Mouse (Mus musculus) heart, postnatal 4 days (tissue): ENCODE results near the gene Peg12. TPM values are rescaled to one million over a fixed set of nuclear protein-coding genes. Genes with fewer than 3 reads are reported as not detected.
A peak's percentile ranks its signal among the peaks of the same experiment; 100 is the strongest.

ENCODE experiments used
- DNase-seq: peaks from one replicate; pipeline ENCODE4 v3.0.0; 2021
- total RNA-seq, 2 experiments: library from RNA; stranded (reverse); gene quantifications; 2 replicates each; pipeline ENCODE4 v1.2.3; 2021

Peg12 gene
- total RNA-seq, result 1 to 10 TPM; 5.4 to 5.6 TPM

GRCm38 (mm10) chr7:62463878-62464755 lies at the start of gene Peg12:
Gene Peg12, minus strand, starts transcription at chr7:62464510.
- peak; percentile 72 for DNase-seq

- no peak for DNase-seq
Measured at GRCm38 (mm10) chr7:62486139-62486538, 21.8 kb upstream of the Peg12 start.

- peak; percentile 28 for DNase-seq
Measured at GRCm38 (mm10) chr7:62463007-62463877, 1.1 kb downstream of the Peg12 start.

GRCm38 (mm10) chr7:62462229-62463006 lies 1.9 kb downstream of the Peg12 start:
- DNase-seq, result peak; percentile 13

- DNase-seq, result no peak
Measured at GRCm38 (mm10) chr7:62452353-62452752, 12.0 kb downstream of the Peg12 start.

GRCm38 (mm10) chr7:62445431-62446165 lies 18.7 kb downstream of the Peg12 start:
- DNase-seq, result no peak

- no peak for DNase-seq
Measured at GRCm38 (mm10) chr7:62436394-62436793, 27.9 kb downstream of the Peg12 start.

GRCm38 (mm10) chr7:62433243-62433642 lies 31.1 kb downstream of the Peg12 start:
- DNase-seq, result no peak

GRCm38 (mm10) chr7:62428337-62428736 lies 36.0 kb downstream of the Peg12 start:
- DNase-seq, result peak; percentile 23

- no peak for DNase-seq
Measured at GRCm38 (mm10) chr7:62423210-62423609, 41.1 kb downstream of the Peg12 start.

- no peak for DNase-seq
Measured at GRCm38 (mm10) chr7:62420566-62420965, 43.7 kb downstream of the Peg12 start.

- DNase-seq, result peak; percentile 87
Measured at GRCm38 (mm10) chr7:62419493-62420360, 44.6 kb downstream of the Peg12 start, which contains the start of gene Mkrn3. Gene Mkrn3, minus strand, starts transcription at chr7:62420139.

- DNase-seq, result no peak
Measured at GRCm38 (mm10) chr7:62419105-62419492, 45.2 kb downstream of the Peg12 start.

- no peak for DNase-seq
Measured at GRCm38 (mm10) chr7:62418346-62418745, 46.0 kb downstream of the Peg12 start.

GRCm38 (mm10) chr7:62416173-62416572 lies 48.1 kb downstream of the Peg12 start:
- no peak for DNase-seq

GRCm38 (mm10) chr7:62415222-62415621 lies 49.1 kb downstream of the Peg12 start:
- no peak for DNase-seq
